Comparison of ENCODE assay signal across 12 mouse cellular contexts in genomic region chr2:31189654-31190053, GRCm38 (mm10).
"Had no signal": no experiment of that assay in that cellular context is flagged by ENCODE, and none has a peak within 500 bp of the region (broad histone marks: within the 10 kb centered on the region; RNA-seq: fewer than 3 reads in every experiment).

No protein-coding gene starts in this region.

- H3K27ac ChIP-seq: layer of hippocampus, adult 2 months; limb, embryonic 15.5 days; liver, embryonic 12.5 days; midbrain, embryonic 12.5 days had no signal

- H3K4me2 ChIP-seq: limb, embryonic 15.5 days; liver, embryonic 12.5 days; lung, embryonic 14.5 days; midbrain, embryonic 12.5 days had no signal

- H3K9ac ChIP-seq: limb, embryonic 15.5 days; liver, embryonic 12.5 days; lung, embryonic 14.5 days; midbrain, embryonic 12.5 days had no signal

- H3K9me3 ChIP-seq: limb, embryonic 15.5 days; liver, embryonic 12.5 days; midbrain, embryonic 12.5 days had no signal

- ATAC-seq: liver, embryonic 12.5 days; midbrain, embryonic 16.5 days had no signal

- H3K4me3 ChIP-seq: layer of hippocampus, adult 2 months; limb, embryonic 15.5 days; liver, embryonic 12.5 days; midbrain, embryonic 12.5 days had no signal

- H3K4me1 ChIP-seq: limb, embryonic 15.5 days; liver, embryonic 12.5 days; midbrain, embryonic 12.5 days had no signal

- H3K27me3 ChIP-seq: limb, embryonic 15.5 days; liver, embryonic 12.5 days; midbrain, embryonic 12.5 days had no signal

- DNase-seq: kidney, postnatal 10 days; kidney, postnatal 4 days; lung, embryonic 14.5 days; lung, postnatal 10 days; lung, postnatal 4 days; thymus, adult 18-20 months; thymus, postnatal 14 days had no signal
